Mouse (Mus musculus): ENCODE measurements around the gene Il4i1.

- TF ChIP-seq POLR2A (IDR thresholded peaks at IDR 0.05; ENCODE audit: insufficient read depth, low read depth, low read length) (no peak), CTCF (IDR thresholded peaks at IDR 0.05; ENCODE audit: insufficient read depth, low read depth, low read length) (no peak)
Measured at GRCm38 (mm10) chr7:44864595-44865542, 48.7 kb downstream of the Il4i1 start.

Data from olfactory bulb, adult 2 months (tissue).